Mouse (Mus musculus) intestine, postnatal 0 days (tissue): Measurements from ENCODE around the gene Tnfsf13b. TPM values are rescaled to one million over a fixed set of nuclear protein-coding genes. Genes with fewer than 3 reads are reported as not detected.

Source experiments
- ATAC-seq: fragments of 200-750 bp; cut with Nextera tagmentation; 2 replicates; pipeline ENCODE4 v1.8.0; 2017; ENCODE audit warnings: mild to moderate bottlenecking, moderate TSS enrichment, moderate library complexity
- H3K27ac ChIP-seq: fragments of 300-500 bp; sonication (generic); 2 replicates; pipeline ENCODE4 v1.5.1; 2014; ENCODE audit warnings: mild to moderate bottlenecking, low read depth, low read length, moderate library complexity
- H3K27me3 ChIP-seq: fragments of 300-500 bp; sonication (generic); replicated peaks from 2 replicates; pipeline ENCODE4 v1.6.1; 2014; ENCODE audit warnings: low read length, mixed read lengths; ENCODE audit not compliant: control insufficient read depth, insufficient read depth
- H3K36me3 ChIP-seq: fragments of 300-500 bp; sonication (generic); 2 replicates; pipeline ENCODE4 v1.6.1; 2014; ENCODE audit warnings: mild to moderate bottlenecking, moderate library complexity; ENCODE audit not compliant: control insufficient read depth, insufficient read depth
- H3K4me1 ChIP-seq: fragments of 300-500 bp; sonication (generic); replicated peaks from 2 replicates; pipeline ENCODE4 v1.6.1; 2014; ENCODE audit warnings: antibody characterized with exemption, low read length, mixed read lengths; ENCODE audit not compliant: control insufficient read depth, insufficient read depth
- H3K4me2 ChIP-seq: fragments of 300-500 bp; sonication (generic); replicated peaks from 2 replicates; pipeline ENCODE4 v1.6.1; 2014; ENCODE audit warnings: low read depth, mild to moderate bottlenecking, moderate library complexity
- H3K4me3 ChIP-seq: fragments of 300-500 bp; sonication (generic); 2 replicates; pipeline ENCODE4 v1.5.1; 2014; ENCODE audit warnings: low read depth, low read length
- H3K9ac ChIP-seq: fragments of 300-500 bp; sonication (generic); 2 replicates; pipeline ENCODE4 v1.6.1; 2014; ENCODE audit warnings: mild to moderate bottlenecking, low read depth, low read length
- H3K9me3 ChIP-seq: fragments of 300-500 bp; sonication (generic); 2 replicates; pipeline ENCODE4 v1.6.1; 2016; ENCODE audit warnings: mixed run types; ENCODE audit not compliant: control insufficient read depth
- CTCF ChIP-seq: sonication (generic); IDR thresholded peaks from 2 replicates; pipeline ENCODE4 v1.5.1; 2016; ENCODE audit warnings: low read depth, mild to moderate bottlenecking, control low read depth, antibody characterized with exemption, moderate library complexity
- WGBS: fragments of 180-500 bp; shearing (Covaris S2); extraction: QIAGEN DNeasy Blood & Tissue Kit; methylation state at CpG from one replicate; pipeline ENCODE4 v1.1.7; 2014; 5-methylcytosine and 5-hydroxymethylcytosine counted together
- polyA plus RNA-seq: library from polyadenylated mRNA; unstranded; fragments of >200 nt; fragmentation: Nextera tagmentation; extraction: Ambion mirVana; gene quantifications from 2 replicates; pipeline ENCODE4 v1.2.1, GENCODE M21; 2015

Tnfsf13b gene
- polyA plus RNA-seq, 1 experiment from 2014 or later: 2.0 TPM

- no peak for TF ChIP-seq CTCF
- Histone ChIP-seq H3K4me3 (peak overlapping the region; percentile 99), H3K27ac (no peak overlapping the region), H3K4me1 (0 out of 2 replicates have a peak, but pooled peaks cover 7% of the 10 kb centered on the region), H3K4me2 (peak overlapping the region; percentile 64), H3K9ac (peak overlapping the region; percentile 94), H3K36me3 (peaks cover 9% of the 10 kb centered on the region; the same call in 1 of the 2 replicates), H3K27me3 (no peaks in the 10 kb centered on the region), H3K9me3 (no peaks in the 10 kb centered on the region)
- 34% methylated on average over 15 of the region's 15 CpGs for WGBS
- ATAC-seq: no peak
These were observed 29.3 kb upstream of the Tnfsf13b start for GRCm38 (mm10) chr8:9977016-9977415.

- Histone ChIP-seq H3K9ac (peak within 1 kb of the TSS; percentile 94), H3K9me3 (no peaks in the 10 kb centered on the region), H3K4me2 (peak within 1 kb of the TSS; percentile 64), H3K27me3 (no peaks in the 10 kb centered on the region), H3K27ac (peak within 1 kb of the TSS; percentile 95), H3K36me3 (0 out of 2 replicates have a peak, but pooled peaks cover 1% of the 10 kb centered on the region), H3K4me3 (peak within 1 kb of the TSS; percentile 99), H3K4me1 (0 out of 2 replicates have a peak, but pooled peaks cover 7% of the 10 kb centered on the region)
- WGBS: under 1% methylated on average over 68 of the region's 68 CpGs
- no peak for TF ChIP-seq CTCF
- peak; percentile 83 for ATAC-seq
These were observed 28.5 kb upstream of the Tnfsf13b start, which contains the start of the genes Lig4 and Abhd13 for GRCm38 (mm10) chr8:9977573-9978314. Gene Lig4 (minus strand): TSS chr8:9977686. Gene Abhd13 (plus strand): TSS chr8:9977707.

GRCm38 (mm10) chr8:9978475-9979230 lies 27.6 kb upstream of the Tnfsf13b start:
- WGBS: 39% methylated on average over 18 of the region's 18 CpGs
- Histone ChIP-seq H3K4me2 (peak overlapping the region; percentile 64), H3K27ac (peak overlapping the region; percentile 95; the same call in 1 of the 2 replicates), H3K36me3 (peaks cover 8% of the 10 kb centered on the region; the same call in 1 of the 2 replicates), H3K4me1 (0 out of 2 replicates have a peak, but pooled peaks cover 7% of the 10 kb centered on the region), H3K27me3 (no peaks in the 10 kb centered on the region), H3K4me3 (peak overlapping the region; percentile 99), H3K9ac (peak overlapping the region; percentile 94), H3K9me3 (no peaks in the 10 kb centered on the region)
- no peak for ATAC-seq
- no peak for TF ChIP-seq CTCF

- Histone ChIP-seq H3K9me3 (no peaks in the 10 kb centered on the region), H3K4me3 (no peak overlapping the region), H3K4me1 (0 out of 2 replicates have a peak, but pooled peaks cover 7% of the 10 kb centered on the region), H3K9ac (no peak overlapping the region), H3K4me2 (no peak overlapping the region), H3K27ac (no peak overlapping the region), H3K27me3 (no peaks in the 10 kb centered on the region), H3K36me3 (peaks cover 17% of the 10 kb centered on the region)
- 48% methylated on average over 1 of the region's 1 CpGs for WGBS
- no peak for TF ChIP-seq CTCF
- no peak for ATAC-seq
These were observed 26.5 kb upstream of the Tnfsf13b start for GRCm38 (mm10) chr8:9979746-9980145.

GRCm38 (mm10) chr8:9980188-9980587 lies 26.1 kb upstream of the Tnfsf13b start:
- Histone ChIP-seq H3K4me2 (no peak overlapping the region), H3K4me3 (no peak overlapping the region), H3K27me3 (no peaks in the 10 kb centered on the region), H3K9ac (no peak overlapping the region), H3K27ac (no peak overlapping the region), H3K4me1 (0 out of 2 replicates have a peak, but pooled peaks cover 7% of the 10 kb centered on the region), H3K9me3 (no peaks in the 10 kb centered on the region), H3K36me3 (peaks cover 17% of the 10 kb centered on the region)
- no peak for TF ChIP-seq CTCF
- ATAC-seq: no peak

GRCm38 (mm10) chr8:10004115-10004514 lies 2.2 kb upstream of the Tnfsf13b start:
- no peak for ATAC-seq
- 88% methylated on average over 7 of the region's 7 CpGs for WGBS
- H3K9me3 ChIP-seq: no peaks in the 10 kb centered on the region
- H3K36me3 ChIP-seq: no peaks in the 10 kb centered on the region
- H3K4me1 ChIP-seq: no peaks in the 10 kb centered on the region; the same call in 1 of the 2 replicates
- no peak overlapping the region for H3K4me2 ChIP-seq
- no peak overlapping the region for H3K4me3 ChIP-seq
- no peak overlapping the region for H3K27ac ChIP-seq
- H3K27me3 ChIP-seq: no peaks in the 10 kb centered on the region
- H3K9ac ChIP-seq: no peak overlapping the region
- TF ChIP-seq CTCF: no peak
